Mouse (Mus musculus): ENCODE measurements around the gene Fance. TPM values are rescaled to one million over a fixed set of nuclear protein-coding genes. Genes with fewer than 3 reads are reported as not detected.

The Fance gene
- total and polyA plus RNA-seq, 2 experiments = 6.4 to 9.1 TPM

DNA sequence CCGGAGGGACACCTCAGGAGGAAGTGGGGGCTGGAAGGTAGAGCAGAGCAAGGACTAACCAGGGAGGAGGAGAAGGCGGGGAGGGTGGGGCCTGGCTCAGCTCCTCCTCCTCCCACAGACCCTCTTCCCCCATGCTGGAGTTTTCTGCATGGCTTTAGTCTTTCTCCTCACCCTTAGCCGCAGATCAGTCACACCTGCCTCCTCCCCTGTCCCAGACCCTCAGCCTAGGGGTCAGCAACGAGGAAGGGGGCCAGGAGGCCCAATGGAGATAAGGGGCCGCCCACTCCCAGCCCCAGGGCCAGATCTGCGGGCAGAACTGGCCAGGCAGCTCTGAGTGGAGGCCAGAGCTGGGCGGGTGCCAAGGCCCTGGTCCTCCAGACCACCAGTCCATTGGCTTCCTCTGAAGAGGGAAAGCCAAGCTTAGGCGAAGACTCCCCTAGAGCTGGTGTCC is 32.0 kb downstream of the Fance start:
- WGBS = 62% methylated on average over 8 of the region's 8 CpGs
- H3K4me1 ChIP-seq (ENCODE audit: control insufficient read depth, insufficient read depth, low read length) = peaks cover 16% of the 10 kb centered on the region

GRCm38 (mm10) chr17:28345882-28346281 is 32.6 kb downstream of the Fance start:
- no peak for DNase-seq (ENCODE audit: extremely low read depth, low read depth, low spot score)
- 78% methylated on average over 10 of the region's 10 CpGs for WGBS
- Histone ChIP-seq H3K4me3 (ENCODE audit: insufficient read depth, low read depth, low read length) (no peak overlapping the region), H3K79me2 (ENCODE audit: control insufficient read depth, insufficient read depth, low read length) (peaks cover 42% of the 10 kb centered on the region), H3K4me1 (ENCODE audit: control insufficient read depth, insufficient read depth, low read length) (peaks cover 16% of the 10 kb centered on the region), H3K9ac (ENCODE audit: low read depth, low read length) (no peak overlapping the region), H3K27ac (replicated peaks; ENCODE audit: insufficient read depth, low read depth, low read length) (no peak overlapping the region), H3K36me3 (ENCODE audit: control insufficient read depth, insufficient read depth, low read length) (no peaks in the 10 kb centered on the region), H3K27me3 (ENCODE audit: control insufficient read depth, insufficient read depth, low read length) (no peaks in the 10 kb centered on the region)
- TF ChIP-seq POLR2A (IDR thresholded peaks at IDR 0.05; ENCODE audit: extremely low read depth, insufficient read depth, low read length) (no peak), CTCF (IDR thresholded peaks at IDR 0.05; ENCODE audit: low read depth, low read length) (no peak)

More for the DNA sequence above, 32.0 kb downstream of the Fance start:
- no peak for DNase-seq (ENCODE audit: extremely low read depth, low read depth, low spot score)
- Histone ChIP-seq H3K27ac (replicated peaks; ENCODE audit: insufficient read depth, low read depth, low read length) (no peak overlapping the region), H3K9ac (ENCODE audit: low read depth, low read length) (no peak overlapping the region), H3K79me2 (ENCODE audit: control insufficient read depth, insufficient read depth, low read length) (peaks cover 42% of the 10 kb centered on the region), H3K4me3 (ENCODE audit: insufficient read depth, low read depth, low read length) (no peak overlapping the region), H3K36me3 (ENCODE audit: control insufficient read depth, insufficient read depth, low read length) (no peaks in the 10 kb centered on the region), H3K27me3 (ENCODE audit: control insufficient read depth, insufficient read depth, low read length) (no peaks in the 10 kb centered on the region)
- no peak for TF ChIP-seq CTCF (IDR thresholded peaks at IDR 0.05; ENCODE audit: low read depth, low read length)
- TF ChIP-seq POLR2A (IDR thresholded peaks at IDR 0.05; ENCODE audit: extremely low read depth, insufficient read depth, low read length) = no peak

GRCm38 (mm10) chr17:28347327-28347726 is 34.0 kb downstream of the Fance start:
- H3K36me3 ChIP-seq (ENCODE audit: control insufficient read depth, insufficient read depth, low read length) = no peaks in the 10 kb centered on the region
- no peak for TF ChIP-seq CTCF (IDR thresholded peaks at IDR 0.05; ENCODE audit: low read depth, low read length)
- no peak for TF ChIP-seq POLR2A (IDR thresholded peaks at IDR 0.05; ENCODE audit: extremely low read depth, insufficient read depth, low read length)
- no peaks in the 10 kb centered on the region for H3K27me3 ChIP-seq (ENCODE audit: control insufficient read depth, insufficient read depth, low read length)
- DNase-seq (ENCODE audit: extremely low read depth, low read depth, low spot score) = no peak
- H3K27ac ChIP-seq (replicated peaks; ENCODE audit: insufficient read depth, low read depth, low read length) = no peak overlapping the region
- H3K4me3 ChIP-seq (ENCODE audit: insufficient read depth, low read depth, low read length) = no peak overlapping the region
- peaks cover 16% of the 10 kb centered on the region for H3K4me1 ChIP-seq (ENCODE audit: control insufficient read depth, insufficient read depth, low read length)
- 79% methylated on average over 10 of the region's 10 CpGs for WGBS
- H3K9ac ChIP-seq (ENCODE audit: low read depth, low read length) = no peak overlapping the region
- peaks cover 42% of the 10 kb centered on the region for H3K79me2 ChIP-seq (ENCODE audit: control insufficient read depth, insufficient read depth, low read length)

GRCm38 (mm10) chr17:28348211-28348610 is 34.9 kb downstream of the Fance start:
- no peak overlapping the region for H3K9ac ChIP-seq (ENCODE audit: low read depth, low read length)
- no peak overlapping the region for H3K27ac ChIP-seq (replicated peaks; ENCODE audit: insufficient read depth, low read depth, low read length)
- peaks cover 42% of the 10 kb centered on the region for H3K79me2 ChIP-seq (ENCODE audit: control insufficient read depth, insufficient read depth, low read length)
- no peak for TF ChIP-seq CTCF (IDR thresholded peaks at IDR 0.05; ENCODE audit: low read depth, low read length)
- TF ChIP-seq POLR2A (IDR thresholded peaks at IDR 0.05; ENCODE audit: extremely low read depth, insufficient read depth, low read length) = no peak
- H3K4me1 ChIP-seq (ENCODE audit: control insufficient read depth, insufficient read depth, low read length) = peaks cover 13% of the 10 kb centered on the region
- no peak overlapping the region for H3K4me3 ChIP-seq (ENCODE audit: insufficient read depth, low read depth, low read length)
- 72% methylated on average over 6 of the region's 6 CpGs for WGBS
- DNase-seq (ENCODE audit: extremely low read depth, low read depth, low spot score) = no peak
- no peaks in the 10 kb centered on the region for H3K27me3 ChIP-seq (ENCODE audit: control insufficient read depth, insufficient read depth, low read length)
- no peaks in the 10 kb centered on the region for H3K36me3 ChIP-seq (ENCODE audit: control insufficient read depth, insufficient read depth, low read length)

DNA sequence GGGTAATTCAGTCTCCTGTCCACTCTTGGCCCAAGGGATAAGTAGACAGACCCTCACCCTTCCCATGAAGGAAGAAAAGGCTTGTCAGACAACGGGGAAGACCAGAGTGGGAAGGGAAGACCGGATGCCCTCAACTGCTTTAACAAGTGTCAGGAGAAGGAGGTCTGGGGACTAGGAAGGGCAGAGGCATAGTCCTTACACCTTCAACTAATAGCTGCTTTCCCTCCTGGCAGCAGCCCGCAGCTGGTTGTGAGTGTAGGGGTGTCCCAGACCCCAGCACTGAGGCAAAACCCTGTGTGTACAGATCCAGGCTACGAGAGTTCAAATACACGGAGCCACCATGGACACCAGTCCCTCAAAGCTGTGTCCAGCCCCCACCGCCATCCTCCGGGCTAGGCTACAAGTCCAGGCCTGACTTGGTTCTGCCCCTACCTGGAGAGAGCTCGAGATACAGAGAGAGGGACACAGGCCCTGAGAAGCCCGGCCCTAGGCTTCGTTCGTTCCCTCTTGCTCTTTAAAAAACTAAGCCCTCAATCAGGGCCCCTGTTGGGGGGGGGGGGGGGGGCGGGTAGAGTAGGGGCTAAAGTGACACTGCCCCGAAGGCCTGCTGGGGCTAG is 36.1 kb downstream of the Fance start:
- TF ChIP-seq POLR2A (IDR thresholded peaks at IDR 0.05; ENCODE audit: extremely low read depth, insufficient read depth, low read length) = no peak
- no peak for TF ChIP-seq CTCF (IDR thresholded peaks at IDR 0.05; ENCODE audit: low read depth, low read length)
- Histone ChIP-seq H3K36me3 (ENCODE audit: control insufficient read depth, insufficient read depth, low read length) (no peaks in the 10 kb centered on the region), H3K79me2 (ENCODE audit: control insufficient read depth, insufficient read depth, low read length) (peaks cover 42% of the 10 kb centered on the region), H3K4me1 (ENCODE audit: control insufficient read depth, insufficient read depth, low read length) (peaks cover 13% of the 10 kb centered on the region), H3K4me3 (ENCODE audit: insufficient read depth, low read depth, low read length) (peak overlapping the region; percentile 96), H3K27ac (replicated peaks; ENCODE audit: insufficient read depth, low read depth, low read length) (peak overlapping the region; percentile 94), H3K27me3 (ENCODE audit: control insufficient read depth, insufficient read depth, low read length) (no peaks in the 10 kb centered on the region), H3K9ac (ENCODE audit: low read depth, low read length) (peak overlapping the region; percentile 97)
- peak; percentile 27 for DNase-seq (ENCODE audit: extremely low read depth, low read depth, low spot score)
- WGBS = 27% methylated on average over 13 of the region's 13 CpGs

DNA sequence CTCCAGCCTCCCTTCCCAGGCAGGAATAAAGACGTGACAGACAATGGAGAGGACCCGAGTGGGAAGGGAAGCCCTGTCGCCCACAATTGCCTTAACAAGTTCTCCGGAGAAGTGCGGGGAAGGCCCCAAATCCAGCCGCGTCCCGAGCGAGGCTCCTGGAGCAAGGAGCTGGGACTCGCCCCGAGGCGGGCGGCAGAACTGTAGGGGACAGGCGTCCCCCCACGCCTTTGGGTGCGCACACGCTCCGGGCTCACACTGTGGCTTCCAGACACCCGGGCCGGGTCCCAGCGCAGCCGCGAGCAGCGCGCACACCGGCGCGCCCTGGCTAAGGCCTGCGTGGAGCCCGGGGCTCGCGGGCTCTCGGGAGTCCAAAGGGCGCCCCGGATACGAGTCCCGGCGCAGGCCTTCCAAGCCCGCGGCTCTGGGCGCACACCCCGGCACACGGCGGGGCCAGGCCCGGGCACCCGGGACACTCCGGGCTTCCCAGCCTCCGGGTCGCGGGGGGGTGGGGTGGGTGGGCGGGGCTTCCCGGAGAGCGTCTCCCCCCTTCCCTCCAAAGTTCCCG is 36.7 kb downstream of the Fance start:
- H3K9ac ChIP-seq (ENCODE audit: low read depth, low read length) = peak overlapping the region; percentile 97
- H3K27ac ChIP-seq (replicated peaks; ENCODE audit: insufficient read depth, low read depth, low read length) = peak overlapping the region; percentile 96
- whole genome bisulfite sequencing = under 1% methylated on average over 50 of the region's 54 CpGs
- peak; percentile 66 for DNase-seq (ENCODE audit: extremely low read depth, low read depth, low spot score)
- peaks cover 38% of the 10 kb centered on the region for H3K79me2 ChIP-seq (ENCODE audit: control insufficient read depth, insufficient read depth, low read length)
- peaks cover 13% of the 10 kb centered on the region for H3K4me1 ChIP-seq (ENCODE audit: control insufficient read depth, insufficient read depth, low read length)
- H3K36me3 ChIP-seq (ENCODE audit: control insufficient read depth, insufficient read depth, low read length) = no peaks in the 10 kb centered on the region
- no peaks in the 10 kb centered on the region for H3K27me3 ChIP-seq (ENCODE audit: control insufficient read depth, insufficient read depth, low read length)
- H3K4me3 ChIP-seq (ENCODE audit: insufficient read depth, low read depth, low read length) = peak overlapping the region; percentile 96
- TF ChIP-seq CTCF (IDR thresholded peaks at IDR 0.05; ENCODE audit: low read depth, low read length) (no peak), POLR2A (IDR thresholded peaks at IDR 0.05; ENCODE audit: extremely low read depth, insufficient read depth, low read length) (peak; percentile 41; the same call in 1 of the 2 replicates)

Data from liver, adult 2 months (tissue).